Mouse (Mus musculus) lung, embryonic 14.5 days (tissue): ENCODE results near the gene Zscan2. TPM values are rescaled to one million over a fixed set of nuclear protein-coding genes. Genes with fewer than 3 reads are reported as not detected.
A peak's percentile ranks its signal among the peaks of the same experiment; 100 is the strongest.

Experiments
- ATAC-seq: fragments of 200-750 bp; cut with Nextera tagmentation; 2 replicates; pipeline ENCODE4 v1.8.0; 2017; ENCODE audit warnings: mild to moderate bottlenecking, moderate TSS enrichment, moderate library complexity; ENCODE audit not compliant: insufficient read depth
- DNase-seq: peaks from one replicate; pipeline ENCODE4 v3.0.0-alpha.2; 2015
- H3K27ac ChIP-seq: fragments of 300-500 bp; sonication (generic); 2 replicates; pipeline ENCODE4 v1.5.1; 2014; ENCODE audit warnings: low read depth, mild to moderate bottlenecking, moderate library complexity
- H3K27me3 ChIP-seq: fragments of 300-500 bp; sonication (generic); 2 replicates; pipeline ENCODE4 v1.6.1; 2014; ENCODE audit warnings: low read length, control low read depth; ENCODE audit not compliant: insufficient read depth
- H3K36me3 ChIP-seq: fragments of 300-500 bp; sonication (generic); 2 replicates; pipeline ENCODE4 v1.6.1; 2014; ENCODE audit warnings: control low read depth; ENCODE audit not compliant: insufficient read depth
- H3K4me1 ChIP-seq: fragments of 300-500 bp; sonication (generic); 2 replicates; pipeline ENCODE4 v1.6.1; 2014; ENCODE audit warnings: antibody characterized with exemption, control low read depth; ENCODE audit not compliant: insufficient read depth
- H3K4me2 ChIP-seq: fragments of 300-500 bp; sonication (generic); 2 replicates; pipeline ENCODE4 v1.6.1; 2014; ENCODE audit warnings: mild to moderate bottlenecking
- H3K4me3 ChIP-seq: fragments of 300-500 bp; sonication (generic); 2 replicates; pipeline ENCODE4 v1.5.1; 2014; ENCODE audit warnings: low read depth, low read length
- H3K9ac ChIP-seq: fragments of 300-500 bp; sonication (generic); 2 replicates; pipeline ENCODE4 v1.6.1; 2014
- H3K9me3 ChIP-seq: fragments of 300-500 bp; sonication (generic); 2 replicates; pipeline ENCODE4 v1.6.1; 2016; ENCODE audit warnings: low read depth, low read length, control low read depth
- CTCF ChIP-seq: IDR thresholded peaks from 2 replicates; pipeline ENCODE4 v1.5.1; 2016; ENCODE audit warnings: antibody characterized with exemption, low read depth
- WGBS: fragments of 180-500 bp; shearing (Covaris S2); extraction: QIAGEN DNeasy Blood & Tissue Kit; methylation state at CpG from one replicate; pipeline ENCODE4 v1.1.7; 2014; 5-methylcytosine and 5-hydroxymethylcytosine counted together
- polyA plus RNA-seq: library from polyadenylated mRNA; unstranded; fragments of >200 nt; fragmentation: Nextera tagmentation; extraction: Ambion mirVana; gene quantifications from 2 replicates; pipeline ENCODE4 v1.2.1, GENCODE M21; 2014

The Zscan2 gene
- polyA plus RNA-seq, 1 experiment from 2014 or later = 3.2 TPM

DNA sequence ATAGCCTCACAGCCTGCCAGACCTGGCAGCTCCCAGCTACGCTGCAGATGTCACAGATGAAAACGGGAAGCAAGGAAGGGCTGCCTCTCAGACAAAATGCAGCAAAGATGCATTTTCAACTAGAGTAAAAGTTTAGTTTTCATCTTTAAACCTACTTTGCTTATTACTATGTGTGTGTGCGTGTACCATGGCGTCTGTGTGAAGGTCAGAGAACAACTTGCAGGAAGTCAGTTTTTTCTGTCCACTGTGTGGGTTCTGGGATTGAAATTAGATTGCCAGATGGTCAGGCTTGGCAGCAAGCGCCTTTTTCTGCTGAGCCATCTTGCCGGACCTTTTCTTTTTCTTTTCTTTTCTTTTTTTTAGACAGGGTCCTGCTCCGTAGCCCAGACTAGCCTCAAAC is 33.5 kb downstream of the Zscan2 start:
- Histone ChIP-seq H3K36me3 (peaks cover 87% of the 10 kb centered on the region), H3K4me2 (no peak overlapping the region), H3K4me3 (no peak overlapping the region), H3K9me3 (no peaks in the 10 kb centered on the region), H3K4me1 (no peaks in the 10 kb centered on the region), H3K27me3 (no peaks in the 10 kb centered on the region), H3K27ac (no peak overlapping the region), H3K9ac (no peak overlapping the region)
- no peak for TF ChIP-seq CTCF
- DNase-seq = no peak
- 79% methylated on average over 7 of the region's 7 CpGs for WGBS
- ATAC-seq = no peak

DNA sequence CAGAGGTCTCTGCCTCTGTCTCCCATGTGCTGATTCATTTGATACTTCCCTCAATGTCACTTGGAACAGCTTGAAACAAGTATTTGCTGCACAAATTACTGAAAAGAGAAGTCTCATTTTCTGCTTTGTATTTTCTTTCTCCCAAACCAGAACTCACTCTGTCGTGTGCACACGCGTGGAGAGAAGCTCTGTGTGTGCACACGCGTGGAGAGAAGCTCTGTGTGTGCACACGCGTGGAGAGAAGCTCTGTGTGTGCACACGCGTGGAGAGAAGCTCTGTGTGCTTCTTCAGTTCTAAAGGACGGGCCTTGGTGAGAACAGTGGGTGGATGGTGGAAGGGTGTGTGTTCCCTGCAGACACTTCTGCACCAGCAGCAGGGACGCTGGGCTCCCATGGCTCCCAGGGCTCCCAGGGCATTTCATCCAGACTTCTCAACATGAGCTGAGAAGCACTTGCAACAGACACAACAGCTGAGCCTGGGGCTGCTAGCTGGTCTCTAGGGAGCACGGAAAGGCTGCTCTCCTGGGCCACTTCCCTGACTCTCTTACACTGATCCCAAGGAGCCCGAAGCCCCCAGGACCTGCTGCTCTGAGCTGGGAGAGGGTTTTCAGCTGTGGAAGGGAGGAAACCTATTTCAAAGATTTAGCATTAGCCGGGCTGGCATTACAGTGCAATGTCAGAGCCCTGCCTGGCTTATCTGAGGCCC is 34.2 kb downstream of the Zscan2 start:
- no peak overlapping the region for H3K9ac ChIP-seq
- no peaks in the 10 kb centered on the region for H3K27me3 ChIP-seq
- peaks cover 85% of the 10 kb centered on the region for H3K36me3 ChIP-seq
- H3K4me1 ChIP-seq = 0 out of 2 replicates have a peak, but pooled peaks cover under 1% of the 10 kb centered on the region
- no peak for TF ChIP-seq CTCF
- no peak overlapping the region for H3K4me2 ChIP-seq
- no peak overlapping the region for H3K27ac ChIP-seq
- ATAC-seq (no peak), DNase-seq (no peak)
- no peak overlapping the region for H3K4me3 ChIP-seq
- 89% methylated on average over 14 of the region's 14 CpGs for WGBS
- H3K9me3 ChIP-seq = no peaks in the 10 kb centered on the region

DNA sequence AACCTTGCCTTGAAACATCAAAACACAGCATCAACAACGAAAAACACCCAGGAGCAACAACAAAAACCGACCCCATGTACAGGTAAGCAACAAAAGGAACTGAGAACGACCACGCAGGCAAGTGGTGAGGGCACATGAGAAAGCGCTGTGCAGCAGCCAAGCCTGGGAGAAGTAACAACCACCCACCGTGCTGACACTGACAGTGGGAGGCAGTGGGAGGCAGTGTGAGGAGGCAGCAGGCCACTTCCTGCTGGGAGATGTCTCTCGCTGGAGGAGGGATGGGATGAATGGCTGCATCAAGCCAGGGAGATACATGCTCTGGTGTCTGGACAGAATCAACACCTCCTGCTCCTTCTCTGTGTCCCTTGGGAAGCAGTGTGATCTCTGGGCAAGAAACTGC is 36.4 kb downstream of the Zscan2 start:
- WGBS = 82% methylated on average over 7 of the region's 7 CpGs

DNA sequence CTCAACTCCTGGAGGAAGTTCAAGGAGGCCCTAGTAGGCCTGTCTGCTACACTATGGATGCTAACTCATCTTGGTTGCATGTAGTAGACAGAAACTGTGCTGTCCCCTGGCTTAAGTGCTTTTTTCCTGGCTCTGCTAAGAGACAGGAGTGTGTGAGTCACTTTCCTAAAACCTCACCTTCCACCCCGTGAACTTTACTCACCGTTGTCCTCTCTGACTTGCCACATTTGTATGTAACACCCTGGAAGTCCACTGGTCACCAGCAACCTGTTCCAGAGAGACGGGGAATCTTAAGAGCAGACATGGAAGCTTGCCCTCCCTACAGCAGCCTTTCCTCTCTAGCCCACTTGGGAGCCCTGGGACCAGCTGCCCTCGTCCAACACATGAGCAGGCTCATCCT is 37.0 kb downstream of the Zscan2 start:
- no peak for DNase-seq
- Histone ChIP-seq H3K36me3 (peaks cover 60% of the 10 kb centered on the region), H3K27me3 (no peaks in the 10 kb centered on the region)

More for the DNA sequence above, 36.4 kb downstream of the Zscan2 start:
- H3K4me2 ChIP-seq = no peak overlapping the region
- DNase-seq = no peak
- peaks cover 66% of the 10 kb centered on the region for H3K36me3 ChIP-seq
- H3K27ac ChIP-seq = no peak overlapping the region
- ATAC-seq = no peak
- TF ChIP-seq CTCF = no peak
- H3K4me3 ChIP-seq = no peak overlapping the region
- H3K4me1 ChIP-seq = 0 out of 2 replicates have a peak, but pooled peaks cover 7% of the 10 kb centered on the region
- H3K27me3 ChIP-seq = no peaks in the 10 kb centered on the region
- H3K9me3 ChIP-seq = no peaks in the 10 kb centered on the region
- H3K9ac ChIP-seq = no peak overlapping the region

DNA sequence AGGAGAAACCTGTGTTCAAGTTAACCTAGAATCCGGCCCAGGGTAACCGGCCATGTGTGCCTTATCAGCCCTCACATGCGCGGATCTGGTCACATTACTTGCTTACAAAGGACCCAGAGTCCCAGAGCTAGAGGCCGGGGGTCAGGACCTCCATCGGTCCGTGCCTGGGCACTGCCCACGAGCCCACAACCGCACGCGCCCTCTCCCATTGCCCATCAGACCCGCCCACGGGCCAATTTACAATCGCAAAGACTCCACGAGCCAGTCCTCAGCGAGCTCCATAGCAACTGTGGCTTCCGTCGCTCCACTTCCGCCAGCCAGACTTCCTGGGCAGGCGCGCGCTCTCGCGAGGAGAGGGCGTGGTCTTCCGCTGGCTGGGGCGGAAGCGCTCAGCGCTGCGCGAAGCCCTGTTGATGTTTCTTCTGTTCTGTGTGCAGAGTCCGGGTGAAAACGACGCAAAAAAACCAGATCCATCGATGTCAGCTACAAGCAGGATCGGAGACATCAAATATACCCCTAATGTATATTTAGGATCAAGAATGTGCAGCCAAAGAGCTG is 40.3 kb downstream of the Zscan2 start, which contains the start of gene Wdr73:
TSS of gene Wdr73 (minus strand) at position 326 of the 558 bp plus-strand sequence.
- Histone ChIP-seq H3K4me2 (peak within 1 kb of the TSS; percentile 92), H3K36me3 (peaks cover 32% of the 10 kb centered on the region), H3K9me3 (no peaks in the 10 kb centered on the region), H3K9ac (peak within 1 kb of the TSS; percentile 77), H3K4me1 (0 out of 2 replicates have a peak, but pooled peaks cover 7% of the 10 kb centered on the region), H3K4me3 (peak within 1 kb of the TSS; percentile 73), H3K27me3 (no peaks in the 10 kb centered on the region), H3K27ac (peak within 1 kb of the TSS; percentile 86)
- TF ChIP-seq CTCF = no peak
- WGBS = under 1% methylated on average over 36 of the region's 36 CpGs
- ATAC-seq (peak; percentile 96), DNase-seq (peak; percentile 97)

More for the DNA sequence above, 37.0 kb downstream of the Zscan2 start:
- H3K27ac ChIP-seq = no peak overlapping the region
- no peak for TF ChIP-seq CTCF
- H3K9me3 ChIP-seq = no peaks in the 10 kb centered on the region
- no peak overlapping the region for H3K9ac ChIP-seq
- H3K4me3 ChIP-seq = no peak overlapping the region
- 0 out of 2 replicates have a peak, but pooled peaks cover 7% of the 10 kb centered on the region for H3K4me1 ChIP-seq
- no peak overlapping the region for H3K4me2 ChIP-seq
- no peak for ATAC-seq
- WGBS = 88% methylated on average over 4 of the region's 4 CpGs

DNA sequence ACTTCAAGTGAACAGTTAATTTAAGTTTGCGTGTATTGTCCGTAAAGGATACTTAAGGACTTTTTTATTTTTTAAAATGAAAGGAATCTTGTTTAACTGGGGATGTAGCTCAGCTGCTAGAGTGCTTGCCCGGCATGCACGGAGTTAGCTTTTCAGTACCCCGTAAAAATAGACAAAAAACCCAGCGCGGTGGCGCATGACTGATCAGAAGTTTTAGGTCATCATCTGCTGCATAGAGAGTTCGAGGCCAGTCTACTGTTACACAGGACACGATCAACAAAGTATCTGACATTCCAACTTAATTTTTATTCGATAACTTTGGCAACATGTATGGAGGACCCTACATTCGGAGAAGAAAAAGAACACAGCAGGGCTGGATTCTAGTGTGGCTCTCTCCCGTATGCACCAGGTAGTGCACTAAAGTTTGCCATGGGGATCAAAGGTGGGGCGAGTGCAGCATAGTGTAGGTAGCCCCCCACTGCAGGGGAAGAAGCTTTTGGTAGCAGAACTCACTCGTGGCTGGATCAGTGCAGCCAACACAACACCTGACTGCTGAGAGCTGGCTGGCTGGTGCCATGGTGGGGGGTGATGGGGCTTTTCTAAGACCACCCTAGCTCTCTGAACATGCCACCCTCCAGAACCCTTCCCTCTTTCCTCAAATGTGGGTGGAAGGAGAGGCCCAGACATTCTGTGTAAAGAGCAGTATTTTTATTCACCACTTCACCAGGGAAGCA is 41.0 kb downstream of the Zscan2 start:
- peak overlapping the region; percentile 92 for H3K4me2 ChIP-seq
- peaks cover 27% of the 10 kb centered on the region for H3K36me3 ChIP-seq
- no peak for TF ChIP-seq CTCF
- no peaks in the 10 kb centered on the region for H3K9me3 ChIP-seq
- peak overlapping the region; percentile 77 for H3K9ac ChIP-seq
- WGBS = 24% methylated on average over 15 of the region's 15 CpGs
- ATAC-seq = 0 out of 2 replicates have a peak, but pooled peaks have one; percentile 23
- no peaks in the 10 kb centered on the region for H3K27me3 ChIP-seq
- DNase-seq = peak; percentile 17
- H3K4me3 ChIP-seq = peak overlapping the region; percentile 73
- 0 out of 2 replicates have a peak, but pooled peaks cover 7% of the 10 kb centered on the region for H3K4me1 ChIP-seq
- H3K27ac ChIP-seq = peak overlapping the region; percentile 86
